Mouse (Mus musculus) ES-CJ7 (cell line): ENCODE measurements around the gene Rhcg.

ENCODE experiments used
- DNase-seq: peaks from one replicate; pipeline ENCODE4 v3.0.0; 2011; ENCODE audit warnings: low read depth, low spot score

The Rhcg gene

GRCm38 (mm10) chr7:79602006-79602405, 15.5 kb downstream of the Rhcg start:
- DNase-seq = no peak

- no peak for DNase-seq
These were observed 17.3 kb downstream of the Rhcg start for GRCm38 (mm10) chr7:79600122-79600521.

DNA sequence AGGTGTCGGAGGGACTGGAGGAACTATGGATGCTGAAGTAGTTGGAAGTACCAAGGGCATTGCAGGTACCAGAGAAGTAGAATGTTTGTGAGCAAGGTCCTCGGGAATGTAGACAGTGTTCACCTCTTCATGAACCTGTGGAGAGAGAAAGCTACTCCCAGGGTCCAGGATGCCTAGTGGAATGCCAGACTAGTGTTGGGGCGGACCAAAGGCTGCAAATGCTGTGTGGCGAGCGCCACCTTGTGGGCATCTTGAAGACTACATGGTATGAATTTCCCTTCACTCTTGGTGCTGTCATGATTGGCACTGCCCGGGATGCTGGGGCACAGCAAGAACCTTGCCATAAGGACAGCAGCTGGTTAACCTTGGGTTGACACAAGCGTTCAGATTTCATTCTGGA, 22.6 kb downstream of the Rhcg start:
- DNase-seq = peak; percentile 81

GRCm38 (mm10) chr7:79591812-79592731, 25.4 kb downstream of the Rhcg start:
- DNase-seq = peak; percentile 68

- no peak for DNase-seq
These were observed 26.8 kb downstream of the Rhcg start for GRCm38 (mm10) chr7:79590560-79591110.

- no peak for DNase-seq
These were observed 27.5 kb downstream of the Rhcg start for GRCm38 (mm10) chr7:79589763-79590559.

DNA sequence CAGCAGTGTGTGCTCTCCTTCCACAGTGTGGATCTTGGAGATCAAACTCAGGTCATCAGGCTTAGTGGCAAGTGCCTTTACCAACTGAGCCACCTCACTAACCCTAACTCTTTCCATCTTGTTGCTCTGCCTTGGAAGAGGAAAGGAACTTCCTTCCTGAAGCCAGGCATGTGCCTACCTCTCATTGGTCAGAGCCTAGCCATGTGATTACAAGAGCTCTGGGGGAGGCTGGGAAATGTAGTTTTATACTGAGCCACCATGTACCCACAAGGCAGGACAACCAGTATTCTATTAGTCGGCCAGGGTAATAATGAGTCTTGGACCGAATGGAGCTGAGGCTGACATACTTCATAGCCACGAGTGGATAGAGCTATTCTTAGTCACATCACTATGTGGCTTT, 29.2 kb downstream of the Rhcg start:
- peak; percentile 51 for DNase-seq

DNA sequence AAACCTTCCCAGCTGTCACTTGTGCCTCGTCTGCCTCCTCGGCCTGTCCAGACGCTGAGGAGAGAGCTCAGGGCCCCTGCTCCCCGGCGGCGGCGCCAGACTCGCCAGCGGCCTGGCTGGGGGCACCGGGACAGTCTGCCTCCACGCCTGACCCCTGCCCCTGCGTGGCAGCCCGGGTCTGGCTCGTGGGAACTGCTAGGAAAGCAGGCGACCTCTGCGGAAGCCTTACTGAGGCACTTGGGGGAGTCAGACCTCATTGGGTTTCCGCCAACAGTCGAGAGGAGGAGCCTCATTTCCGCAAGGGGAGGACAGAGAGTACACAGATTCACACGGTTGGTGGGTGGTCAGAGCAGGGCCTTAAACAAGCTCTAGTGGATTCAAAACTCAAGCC, 38.6 kb downstream of the Rhcg start:
- peak; percentile 54 for DNase-seq

DNA sequence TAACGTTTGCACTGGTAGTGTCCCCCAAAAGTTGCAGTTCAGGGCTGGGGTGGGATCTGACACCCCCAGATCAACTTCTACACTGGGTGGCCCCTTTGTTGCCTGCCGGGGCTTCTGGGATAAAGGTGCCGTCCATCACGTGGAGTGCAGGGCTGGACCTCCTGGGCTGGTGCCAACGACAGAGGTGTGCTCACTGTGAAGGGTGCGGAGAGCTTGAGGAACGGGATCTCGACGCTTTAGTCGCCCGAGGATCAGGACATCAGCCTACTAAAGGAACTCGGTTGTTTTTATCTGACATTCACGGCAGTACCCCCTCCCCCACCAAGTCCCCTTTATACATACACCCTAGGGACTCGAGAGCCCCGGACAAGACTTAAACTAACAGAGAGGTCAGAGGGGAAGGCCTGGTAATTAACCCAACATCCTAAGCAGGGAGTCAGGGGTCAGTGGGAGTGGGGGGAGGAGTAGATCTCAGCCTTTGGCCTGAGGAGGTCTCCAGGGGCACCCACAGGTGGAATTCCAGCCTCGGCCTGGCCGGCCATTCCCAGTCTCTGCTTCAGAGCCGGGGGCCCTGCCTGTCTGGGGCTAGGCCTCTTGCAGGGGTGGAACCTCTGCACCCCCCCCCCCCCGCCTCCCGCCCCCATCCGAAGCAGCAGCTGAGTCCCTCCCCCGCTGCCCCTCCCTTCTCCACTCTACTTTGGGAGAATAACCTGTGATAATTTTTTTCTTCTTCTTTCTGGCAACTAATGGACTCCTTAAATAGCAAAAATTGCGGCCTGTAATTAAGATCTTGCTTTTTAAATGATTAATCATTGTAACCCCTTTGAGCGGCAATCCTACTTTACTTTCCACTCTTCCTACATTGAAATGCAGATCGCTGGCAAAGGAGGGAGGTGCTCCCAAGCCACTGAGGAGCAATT, 39.3 kb downstream of the Rhcg start:
- DNase-seq = no peak

GRCm38 (mm10) chr7:79577096-79577874, 40.2 kb downstream of the Rhcg start:
- no peak for DNase-seq

DNA sequence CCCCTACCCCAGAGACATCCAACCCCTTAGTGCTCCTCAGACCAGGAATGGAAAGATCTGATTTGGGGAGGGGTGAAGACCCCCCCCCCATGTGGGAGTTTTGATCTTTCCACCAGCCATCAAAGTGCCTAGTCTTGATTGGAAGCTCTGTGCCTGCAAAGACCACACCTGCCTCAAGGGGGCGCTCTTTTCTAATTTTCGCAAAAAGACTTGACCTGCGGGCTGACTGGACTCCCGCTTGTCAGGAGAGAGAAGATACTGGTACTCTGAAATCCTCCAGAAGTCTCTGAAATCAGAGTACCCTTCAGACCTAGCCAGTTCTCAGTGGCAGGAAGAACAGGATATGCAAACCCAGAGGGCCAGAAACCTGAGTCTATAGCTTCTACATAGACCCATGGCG, 40.8 kb downstream of the Rhcg start:
- peak; percentile 67 for DNase-seq

DNA sequence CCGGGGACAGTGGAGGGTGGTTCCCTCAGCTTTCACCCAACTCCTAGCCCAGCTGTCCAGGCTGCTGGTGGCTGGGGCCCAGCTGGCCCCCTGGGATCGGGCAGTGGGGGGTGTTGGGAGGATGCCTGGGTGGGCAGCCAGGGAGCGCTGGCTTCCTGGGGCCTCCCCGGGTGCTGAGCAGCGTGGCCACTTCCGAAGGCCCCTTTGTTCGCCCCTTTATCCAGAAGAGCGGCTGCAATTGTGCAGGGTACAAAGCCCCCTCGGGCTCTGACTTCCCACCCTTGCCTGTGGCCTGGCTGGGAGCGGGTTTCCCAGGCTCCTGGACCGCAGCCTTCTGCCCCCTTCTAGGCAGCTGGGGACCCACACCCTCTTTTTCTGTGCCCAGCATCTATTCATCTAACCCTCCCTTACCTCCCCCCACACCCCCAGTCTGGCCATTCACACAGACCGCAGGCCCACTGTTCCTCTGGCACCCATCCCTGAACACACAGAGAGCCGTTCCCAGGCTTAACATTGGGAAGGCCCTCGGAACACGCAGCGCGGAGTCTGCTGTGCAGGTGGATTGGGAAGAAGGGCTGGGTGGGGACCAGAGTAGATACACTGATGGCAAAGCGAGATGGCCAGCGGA, 45.2 kb downstream of the Rhcg start:
- DNase-seq = no peak

DNA sequence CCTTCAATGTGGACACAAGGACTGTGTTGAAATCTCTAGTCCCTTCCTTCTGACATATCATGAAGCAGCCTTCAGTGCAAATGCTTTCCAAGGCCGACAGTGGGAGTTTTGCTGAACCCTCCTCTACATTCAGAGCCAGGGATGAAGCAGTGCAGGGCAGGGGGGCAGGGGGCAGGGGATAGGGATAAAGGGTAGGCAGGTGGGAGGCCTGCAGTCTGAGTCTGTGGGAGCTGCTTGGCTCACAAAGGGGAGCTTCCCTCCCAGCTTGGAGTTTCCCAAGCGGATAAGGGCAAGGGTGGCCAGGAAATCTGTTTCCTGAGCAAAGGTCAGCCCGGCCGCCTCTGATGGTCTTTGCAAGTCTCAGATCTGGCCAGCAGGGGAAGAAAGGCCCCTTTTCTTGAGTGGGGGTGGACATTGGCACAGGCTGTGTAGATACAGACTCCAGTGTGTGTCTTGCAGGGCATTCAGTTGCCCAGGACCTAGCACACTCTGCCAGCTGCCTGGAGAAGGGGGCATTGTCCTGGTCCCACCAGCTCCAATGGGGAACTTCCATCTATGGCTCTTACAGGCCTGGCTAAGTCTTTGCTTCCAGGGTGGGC, 48.4 kb downstream of the Rhcg start:
- no peak for DNase-seq

GRCm38 (mm10) chr7:79568212-79568611, 49.2 kb downstream of the Rhcg start:
- DNase-seq = no peak

GRCm38 (mm10) chr7:79563675-79564074, 53.8 kb downstream of the Rhcg start:
- peak; percentile 88 for DNase-seq

- no peak for DNase-seq
These were observed 55.1 kb downstream of the Rhcg start for GRCm38 (mm10) chr7:79562385-79562784.

GRCm38 (mm10) chr7:79558698-79559097, 58.8 kb downstream of the Rhcg start:
- DNase-seq = no peak

DNA sequence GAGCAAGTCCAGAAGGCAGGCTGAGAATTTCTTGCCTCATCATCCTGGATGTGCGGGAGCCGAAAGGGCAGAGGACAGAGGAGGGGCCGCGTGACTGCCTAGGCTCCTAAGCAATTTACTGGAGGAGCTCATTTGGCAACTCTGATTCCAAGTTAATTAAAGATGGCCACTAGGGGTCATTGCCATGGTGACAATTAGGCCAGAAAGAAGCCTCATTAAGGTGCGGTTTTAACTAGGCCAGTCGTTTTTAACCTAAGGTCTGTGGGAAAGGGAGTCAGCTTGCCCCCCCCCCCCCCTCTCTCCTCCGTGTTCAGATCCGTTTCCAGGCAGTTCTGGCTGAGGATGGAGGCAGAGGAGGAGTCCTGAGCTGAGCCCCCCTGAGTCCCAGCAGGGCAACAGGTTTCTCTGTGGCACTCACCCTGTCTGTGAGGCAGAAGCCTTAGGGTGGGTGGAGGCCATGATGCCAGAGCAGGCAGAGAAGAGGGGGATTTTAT, 59.7 kb downstream of the Rhcg start:
- DNase-seq = no peak

DNA sequence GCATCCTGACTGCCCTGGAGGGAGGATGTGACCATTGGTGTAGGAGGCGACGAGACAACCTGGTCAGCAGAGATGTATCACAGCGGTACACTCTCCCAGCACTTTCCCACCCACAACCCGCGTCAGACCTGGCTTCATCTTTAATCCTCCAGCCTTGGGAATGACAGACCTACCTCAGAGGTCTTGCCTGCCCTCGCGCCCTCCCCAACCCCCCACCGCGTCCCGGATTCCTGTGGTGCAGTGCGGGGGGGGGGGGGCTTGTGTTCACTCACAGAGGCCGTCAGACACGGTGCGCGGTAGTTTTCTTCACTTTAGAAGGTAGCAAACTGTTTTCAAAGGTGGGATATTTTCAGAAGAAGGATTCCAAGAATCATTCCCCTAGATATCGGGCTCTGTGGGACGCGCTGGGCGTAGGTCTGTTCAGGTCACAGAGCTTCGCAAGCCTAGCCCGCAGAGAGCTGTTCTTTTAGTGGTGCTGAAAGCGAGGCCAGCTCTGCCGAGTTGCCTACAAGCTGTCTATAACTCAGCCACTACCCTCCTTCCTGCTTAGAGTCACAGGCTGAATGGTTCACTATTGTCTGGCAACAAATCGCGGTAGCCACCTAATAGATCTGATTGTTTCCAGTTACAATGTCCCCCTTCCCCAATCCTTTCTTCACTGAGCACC, 62.0 kb downstream of the Rhcg start:
- DNase-seq = peak; percentile 85
